Mouse (Mus musculus) ovary, postnatal 36 days (tissue): Measurements from ENCODE around the gene Clpp.
A peak's percentile ranks its signal among the peaks of the same experiment; 100 is the strongest.

Experiments used
- DNase-seq: peaks from one replicate; pipeline ENCODE4 v3.0.0; 2022; ENCODE audit warnings: low spot score, mixed read lengths

Gene Clpp

DNA sequence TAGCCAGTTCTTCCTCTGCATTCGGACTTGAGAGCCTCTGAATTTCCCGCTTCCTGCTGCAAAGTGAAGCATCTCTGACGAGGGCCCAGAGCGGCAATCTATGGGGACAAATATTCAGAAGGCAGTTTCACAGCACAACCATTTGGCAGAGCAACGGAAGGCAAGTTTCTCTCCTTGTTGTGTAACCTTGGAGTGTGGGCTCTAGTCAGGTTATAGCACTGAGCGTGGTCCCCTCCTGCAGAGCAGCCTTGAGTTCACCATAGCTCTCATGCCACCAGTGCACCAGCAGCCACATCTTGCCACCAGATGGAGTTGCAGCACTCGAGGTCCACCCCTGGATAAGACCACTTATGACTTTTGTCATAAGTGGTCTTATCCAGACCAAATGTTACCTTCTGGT is 1.7 kb upstream of the Clpp start:
- DNase-seq, result no peak

DNA sequence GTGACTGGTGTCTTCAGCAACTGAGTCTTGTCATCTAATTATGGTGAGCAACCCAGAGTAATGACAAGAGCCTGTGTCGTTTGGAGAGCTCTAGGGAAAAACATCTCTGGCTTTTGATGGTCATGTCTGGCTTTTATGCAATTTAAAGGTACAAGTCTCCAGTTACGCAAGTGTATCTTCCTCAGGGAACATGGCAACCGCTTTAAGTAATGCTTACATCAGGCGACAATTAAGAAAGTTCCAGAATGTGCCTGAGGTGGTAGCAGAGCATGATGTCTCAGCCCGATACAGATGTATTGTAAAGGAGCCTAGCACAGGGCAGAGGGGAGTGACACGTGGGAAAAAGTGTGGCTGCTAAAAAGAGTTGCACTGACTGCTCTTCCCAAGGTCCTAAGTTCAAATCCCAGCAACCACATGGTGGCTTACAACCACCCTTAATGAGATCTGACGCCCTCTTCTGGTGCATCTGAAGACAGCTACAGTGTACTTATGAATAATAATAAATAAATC is 1.1 kb upstream of the Clpp start:
- no peak for DNase-seq

DNA sequence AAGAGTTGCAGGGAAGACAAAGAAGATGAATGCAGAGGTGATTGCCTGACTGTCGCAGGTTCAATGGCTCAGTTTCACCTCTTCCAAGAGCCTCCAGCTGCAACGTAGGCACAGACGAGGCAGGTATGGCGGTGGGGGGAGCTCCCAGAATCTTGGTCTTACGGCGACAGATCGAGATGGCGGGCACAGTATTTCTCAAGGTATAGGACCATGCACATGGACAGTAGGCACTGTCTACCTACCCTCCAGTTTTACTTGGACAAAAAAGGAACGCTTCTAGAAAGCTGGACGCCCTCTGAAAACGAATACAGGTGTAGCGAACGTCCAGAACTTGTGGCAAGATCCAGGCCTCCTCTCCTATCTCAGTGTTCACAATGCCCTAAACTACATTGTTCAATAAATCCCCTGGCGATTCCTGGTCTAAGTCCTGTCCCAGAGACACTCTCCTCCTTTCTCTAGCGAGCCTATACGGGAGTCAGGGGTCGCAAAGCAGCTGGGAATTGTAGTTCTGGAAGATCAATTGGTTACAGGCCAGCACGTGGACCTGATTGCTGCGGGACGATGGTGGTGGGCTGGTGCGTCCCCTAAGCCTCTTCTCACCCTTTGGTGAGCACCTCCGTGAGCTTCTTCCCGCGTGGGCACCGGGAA is 514 bp upstream of the Clpp start:
- DNase-seq, result no peak

DNA sequence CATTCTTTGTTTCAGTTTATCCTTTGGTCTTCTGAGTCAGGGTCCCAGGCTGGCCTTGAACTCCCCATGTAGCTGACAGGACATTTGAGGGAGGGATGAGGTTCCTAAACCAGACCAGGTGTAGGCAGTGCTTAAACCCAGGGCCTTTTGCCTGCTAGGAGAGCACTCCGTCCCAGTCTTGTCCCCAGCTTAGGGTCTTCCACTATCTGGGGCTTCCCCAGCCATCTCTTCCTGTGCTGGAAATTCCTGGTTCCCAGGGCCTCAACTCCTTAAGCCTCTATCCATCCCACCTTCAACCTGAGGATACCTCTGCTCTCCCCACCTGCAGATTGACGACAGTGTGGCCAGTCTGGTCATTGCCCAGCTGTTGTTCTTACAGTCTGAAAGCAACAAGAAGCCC is 861 bp downstream of the Clpp start:
- no peak for DNase-seq

DNA sequence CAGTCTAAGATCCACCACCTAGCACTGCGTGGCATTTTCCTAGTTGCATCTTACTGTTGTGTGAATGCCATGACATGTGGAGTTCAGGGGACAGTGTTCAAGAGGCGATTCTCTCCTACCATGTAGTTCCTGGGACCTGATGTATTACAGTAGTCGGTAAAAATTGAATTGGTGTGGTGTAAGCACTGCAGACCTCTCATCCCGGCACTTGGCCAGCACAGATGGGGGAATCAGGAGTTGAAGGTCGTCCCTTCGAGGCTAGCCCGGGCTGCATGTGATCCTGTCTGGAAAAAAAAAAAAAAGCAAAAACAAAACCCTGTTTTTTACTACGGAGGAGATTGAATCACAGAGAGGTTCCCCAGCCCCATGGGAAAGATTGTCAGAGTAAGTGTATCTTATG is 4.9 kb downstream of the Clpp start:
- peak; percentile 43 for DNase-seq

DNA sequence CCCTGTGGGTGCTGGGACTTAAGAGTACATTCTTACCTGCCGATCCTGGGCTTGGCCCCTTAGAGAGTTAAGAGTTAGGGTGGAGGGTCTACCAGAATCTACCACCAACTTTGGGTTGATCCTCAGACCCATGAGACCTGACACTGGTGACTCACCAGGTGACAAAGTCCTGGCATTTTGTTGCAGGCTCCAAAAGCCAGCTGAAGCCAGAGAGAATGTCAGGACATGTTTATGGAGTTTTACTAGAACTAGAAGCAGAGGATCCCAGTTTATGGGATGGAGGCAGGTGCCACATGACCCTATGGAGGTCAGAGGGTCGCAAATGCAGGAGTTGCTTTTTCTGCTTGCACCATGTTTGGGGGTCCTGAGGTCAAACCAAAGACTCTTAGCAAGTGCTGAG is 6.4 kb downstream of the Clpp start:
- no peak for DNase-seq

DNA sequence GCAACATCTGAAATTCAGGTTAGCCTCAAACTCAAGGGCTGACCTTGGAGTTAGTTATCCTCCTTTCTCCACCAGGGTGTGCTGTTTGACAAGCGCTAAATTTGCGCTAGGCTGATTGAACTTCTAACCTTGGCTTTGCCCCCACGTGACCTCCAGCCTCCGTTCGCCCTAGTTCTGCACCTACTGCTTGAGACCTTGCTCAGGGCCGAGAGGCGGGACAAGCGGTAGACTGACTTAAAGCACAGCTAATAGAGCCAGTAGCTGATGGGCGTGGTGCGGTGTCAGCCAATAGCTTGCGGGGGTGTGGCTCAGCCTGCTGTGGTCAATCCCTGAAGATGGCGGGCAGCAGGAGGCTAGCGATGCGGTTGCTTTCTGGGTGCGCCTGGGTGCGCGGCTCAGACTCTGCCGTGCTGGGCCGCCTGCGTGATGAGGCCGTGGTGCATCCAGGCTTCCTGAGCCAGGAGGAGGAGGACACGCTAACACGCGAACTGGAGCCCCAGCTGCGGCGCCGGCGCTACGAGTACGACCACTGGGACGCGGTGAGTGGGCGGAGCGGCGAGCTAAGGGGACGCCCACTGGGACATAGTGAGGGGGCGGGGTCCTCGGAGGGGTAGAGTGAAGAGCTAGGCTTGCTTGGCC is 7.0 kb downstream of the Clpp start, which contains the start of gene Alkbh7:
Gene Alkbh7 (plus strand): TSS at position 311 of the 639 bp plus-strand sequence.
- DNase-seq, result peak; percentile 91

DNA sequence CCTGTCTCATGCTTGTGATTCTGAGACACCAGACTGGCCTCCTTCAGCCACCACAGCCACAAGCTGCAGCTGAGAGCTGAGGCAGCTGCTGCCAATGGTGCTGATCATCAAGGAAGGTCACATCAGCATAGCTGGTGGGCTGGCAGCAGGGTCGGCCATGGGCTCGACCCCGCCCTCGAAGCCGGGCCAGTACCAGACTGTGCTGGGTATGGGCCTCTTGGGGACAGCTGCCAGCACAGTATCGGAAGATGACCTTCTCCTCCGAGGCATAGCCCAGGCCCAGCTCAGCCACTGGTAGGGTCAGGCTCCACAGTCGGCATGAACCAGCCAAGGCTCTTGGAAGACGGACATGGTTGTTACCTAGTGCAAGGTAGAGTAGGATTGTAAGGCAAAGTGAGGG is 9.3 kb downstream of the Clpp start:
- peak; percentile 37 for DNase-seq

DNA sequence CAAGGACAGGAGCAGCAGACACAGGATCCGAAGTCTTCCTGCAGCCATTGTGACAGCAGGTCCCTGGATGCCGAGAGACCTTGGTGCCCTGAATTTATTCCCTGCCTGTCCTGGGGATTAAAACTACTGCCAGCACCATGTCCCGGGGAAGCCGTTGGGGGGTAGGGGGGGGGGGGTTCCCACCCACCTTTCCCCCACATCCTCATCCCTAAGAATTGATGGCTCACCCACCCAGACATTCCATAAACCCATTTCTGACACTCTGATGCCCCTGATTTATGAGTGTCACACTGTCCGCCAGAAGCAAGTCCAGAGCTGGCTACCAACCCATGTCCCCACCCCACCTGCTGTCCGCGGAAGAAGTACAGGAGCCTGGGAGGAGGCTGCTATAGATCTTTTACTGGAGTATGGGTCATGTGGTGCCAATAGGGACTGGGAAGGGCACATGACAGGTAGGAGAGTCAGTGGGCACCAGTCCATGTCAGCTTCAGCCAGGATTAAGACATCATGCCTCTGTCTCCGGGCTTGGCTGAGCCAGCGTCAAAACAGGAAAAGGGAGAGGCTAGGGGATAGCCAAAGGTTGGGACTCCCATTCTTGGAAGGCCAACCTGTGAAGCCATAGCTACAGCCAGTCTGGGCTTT is 10.0 kb downstream of the Clpp start, which contains the start of gene Pspn:
Gene Pspn (minus strand): TSS at position 51 of the 642 bp plus-strand sequence.
- DNase-seq, result no peak

DNA sequence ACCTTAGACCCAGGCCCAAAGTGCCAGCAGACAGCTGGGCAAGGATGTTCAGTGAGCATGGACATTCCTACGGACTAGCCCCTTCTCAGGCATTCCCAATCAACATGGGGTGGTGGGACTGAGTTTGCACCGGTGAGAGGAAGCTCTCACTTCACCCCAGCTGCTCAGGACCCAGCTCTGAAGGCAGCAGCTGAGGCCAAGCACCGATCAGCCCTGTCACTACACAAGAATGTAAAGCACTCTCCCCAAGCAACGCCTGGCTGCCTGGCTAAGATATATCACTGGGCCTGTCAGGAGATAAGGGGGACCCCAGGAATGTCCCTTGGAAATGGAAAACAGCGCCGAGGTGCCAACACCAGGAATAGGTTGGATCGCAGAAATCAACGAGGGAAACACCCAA is 11.1 kb downstream of the Clpp start:
- DNase-seq, result no peak

DNA sequence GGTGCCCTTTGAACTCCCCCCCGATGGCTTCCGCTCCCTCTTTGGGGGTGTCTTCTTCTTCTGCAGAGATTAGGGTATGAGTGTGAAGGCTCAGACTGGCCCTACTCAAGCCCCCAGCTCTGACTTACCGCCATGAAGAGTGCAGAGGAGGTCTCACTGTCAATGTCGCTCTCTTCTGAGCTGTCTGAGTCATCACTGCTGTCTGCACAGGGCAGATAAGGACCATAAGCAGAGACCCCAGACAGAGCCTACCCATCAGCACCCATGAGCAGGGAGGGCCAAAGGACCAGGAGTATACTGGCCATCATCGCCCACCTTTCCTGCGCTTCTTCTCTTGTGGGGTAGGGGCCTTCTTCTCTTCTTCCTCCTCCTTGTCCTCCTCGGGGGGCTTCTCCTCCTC is 13.9 kb downstream of the Clpp start:
- DNase-seq, result no peak

DNA sequence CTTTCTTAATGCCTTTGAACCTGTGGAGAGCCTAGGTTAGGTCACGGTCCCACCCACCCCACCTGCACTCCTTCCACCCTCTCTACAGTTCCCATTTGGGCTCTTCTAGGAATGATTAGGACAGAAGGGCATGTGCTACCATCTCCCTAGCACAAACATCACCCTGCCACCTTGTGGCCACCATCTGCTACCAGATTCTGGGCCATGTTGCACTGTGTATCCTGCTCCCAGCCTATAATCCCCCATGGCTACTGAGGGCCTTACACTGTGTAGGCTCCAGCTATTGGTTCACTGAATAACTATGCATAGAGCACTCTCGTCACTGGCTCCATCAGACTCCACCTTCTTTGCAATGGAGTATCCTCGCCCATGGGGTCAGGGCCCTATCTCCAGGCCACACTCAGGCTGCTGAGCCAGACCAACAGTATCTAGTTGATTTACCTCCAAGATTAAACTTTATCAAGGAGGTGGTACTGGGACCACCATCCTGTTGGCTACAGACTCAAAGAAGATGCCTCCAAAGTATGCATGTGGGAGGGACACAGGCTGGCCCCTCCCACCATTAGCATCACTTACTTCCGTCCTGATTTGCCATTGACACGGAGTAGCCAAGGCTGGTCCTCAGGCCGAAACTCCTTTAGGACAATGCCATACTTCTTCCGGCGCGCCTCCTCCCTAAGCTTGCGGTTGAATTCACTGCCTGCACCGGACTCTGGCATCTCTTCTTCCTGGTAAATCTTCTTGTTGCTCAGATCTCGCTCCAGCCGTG is 17.2 kb downstream of the Clpp start:
- DNase-seq, result no peak

DNA sequence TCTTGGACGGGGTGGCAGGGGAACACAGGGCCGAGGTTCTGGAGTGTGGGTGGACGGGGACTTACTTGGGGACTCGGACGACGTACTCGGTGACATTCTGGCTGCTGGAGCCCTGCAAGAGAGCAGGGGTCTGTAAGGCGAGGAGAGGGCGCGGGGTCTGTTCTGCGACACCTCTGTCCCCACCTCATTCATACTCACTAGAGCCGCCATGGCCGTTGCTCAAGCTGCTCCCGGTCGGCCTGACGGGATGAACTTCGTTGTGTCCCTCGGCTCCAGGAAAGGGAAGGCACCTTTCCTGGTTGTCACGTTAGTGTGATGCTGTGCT is 20.8 kb downstream of the Clpp start:
- DNase-seq, result no peak

DNA sequence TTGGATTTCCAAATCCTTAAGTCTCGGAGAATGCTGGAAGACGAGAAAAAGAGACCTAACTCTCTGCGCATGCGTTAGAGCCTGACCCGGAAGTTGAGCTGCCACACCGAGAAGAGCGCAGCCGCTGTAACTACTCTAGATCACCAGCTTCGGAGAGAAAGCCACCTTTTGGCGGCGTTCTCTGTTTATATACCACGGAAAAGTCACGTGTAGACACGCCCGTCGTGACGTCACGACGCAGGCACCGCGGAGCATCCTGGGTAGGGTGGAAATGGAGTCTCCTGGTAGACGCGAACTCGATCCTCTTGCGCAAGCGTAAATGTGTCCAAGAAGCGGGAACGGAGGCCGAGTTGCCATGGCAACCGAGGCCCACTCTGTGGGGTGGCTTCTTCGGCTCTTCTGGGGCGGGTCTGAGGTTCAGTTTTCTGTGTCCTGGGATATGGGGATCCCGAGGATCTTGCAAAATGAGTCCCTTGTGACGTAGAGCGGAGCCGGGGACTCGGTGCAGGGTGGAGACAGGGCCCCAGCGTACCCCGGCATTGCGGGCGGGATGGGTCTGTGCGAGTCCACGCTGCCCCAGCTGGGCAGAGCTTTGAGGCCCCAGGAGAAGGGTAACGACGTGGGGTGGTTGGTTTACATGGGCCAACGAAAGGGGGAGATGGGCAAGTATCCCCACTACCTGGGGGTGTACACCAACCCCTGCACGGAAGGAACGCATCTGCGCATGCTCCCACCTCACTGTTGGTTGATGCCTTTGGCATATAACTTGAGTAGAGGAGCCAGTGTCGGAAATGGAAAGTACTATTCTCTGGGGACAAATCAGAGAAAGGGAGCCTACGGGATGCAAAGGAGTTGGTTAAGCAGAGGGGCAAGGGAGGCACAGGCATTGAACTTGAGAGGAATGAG is 21.4 kb downstream of the Clpp start, which contains the start of the genes Gtf2f1 and Gm17949:
Gene Gtf2f1 (minus strand): TSS at position 53 of the 906 bp plus-strand sequence.
Gene Gm17949 (plus strand): TSS at position 234 of the 906 bp plus-strand sequence.
- peak; percentile 90 for DNase-seq

DNA sequence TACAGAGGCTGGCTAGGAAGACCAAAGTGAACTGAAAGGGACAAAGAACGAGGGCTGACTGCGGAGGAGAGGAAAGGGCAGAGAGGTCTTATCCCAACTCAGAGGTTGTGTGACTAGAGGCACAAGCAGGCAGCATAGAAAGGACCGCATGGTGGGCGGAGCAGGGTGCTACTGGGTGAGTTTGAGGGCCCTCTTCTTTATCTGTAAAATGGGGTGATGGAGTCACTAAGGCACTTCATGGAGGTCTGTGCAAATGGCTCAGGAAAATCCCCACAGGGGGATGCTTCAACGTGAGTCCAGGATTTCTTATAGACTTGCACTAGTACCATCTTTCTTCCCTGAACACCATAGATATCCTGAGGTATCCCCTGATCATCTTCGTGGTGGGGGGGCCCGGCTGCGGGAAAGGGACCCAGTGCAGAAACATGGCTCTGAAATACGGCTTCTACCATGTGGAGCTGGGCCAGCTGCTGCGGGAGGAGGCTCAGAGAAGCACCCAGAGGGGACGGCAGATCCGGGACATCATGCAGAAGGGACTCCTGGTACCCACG is 22.2 kb downstream of the Clpp start:
- DNase-seq, result no peak

DNA sequence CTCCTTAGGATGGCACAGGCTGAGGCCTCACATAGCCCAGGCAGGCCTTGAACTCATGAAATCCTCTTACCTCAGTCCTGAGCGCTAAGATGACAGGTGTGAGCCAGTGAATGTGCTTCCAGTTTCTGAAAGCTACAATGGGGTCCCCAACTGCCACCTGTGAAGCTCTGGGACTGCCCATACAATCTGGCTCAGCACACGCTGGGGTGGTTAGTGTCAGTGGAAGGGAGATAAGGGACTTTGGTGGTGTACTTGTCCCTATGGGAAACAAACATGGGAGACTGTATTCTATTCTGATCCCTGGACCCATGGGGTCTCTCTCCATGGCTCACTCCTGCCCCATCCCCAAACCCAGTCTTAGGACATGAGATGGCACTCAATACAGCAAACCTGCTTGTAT is 29.6 kb downstream of the Clpp start:
- no peak for DNase-seq

DNA sequence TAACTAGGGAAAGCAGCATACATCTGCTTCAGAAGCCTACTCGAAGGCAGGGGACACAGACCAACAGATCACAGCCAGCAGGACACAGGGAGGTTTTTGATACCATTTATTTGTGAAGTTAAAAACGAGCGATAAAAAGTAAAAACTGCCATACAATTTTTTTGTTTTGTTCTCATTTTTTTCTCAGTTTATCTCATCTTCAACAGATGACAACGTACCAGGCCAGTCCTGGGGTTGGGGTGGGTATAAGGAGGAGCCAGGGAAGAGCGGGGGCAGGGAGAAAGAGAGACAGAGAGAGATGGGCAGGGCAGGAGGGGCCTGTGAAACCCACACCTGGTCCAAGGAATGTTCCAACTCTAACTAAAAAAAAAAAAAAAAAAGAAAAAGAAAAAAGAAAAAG is 30.9 kb downstream of the Clpp start:
- no peak for DNase-seq

DNA sequence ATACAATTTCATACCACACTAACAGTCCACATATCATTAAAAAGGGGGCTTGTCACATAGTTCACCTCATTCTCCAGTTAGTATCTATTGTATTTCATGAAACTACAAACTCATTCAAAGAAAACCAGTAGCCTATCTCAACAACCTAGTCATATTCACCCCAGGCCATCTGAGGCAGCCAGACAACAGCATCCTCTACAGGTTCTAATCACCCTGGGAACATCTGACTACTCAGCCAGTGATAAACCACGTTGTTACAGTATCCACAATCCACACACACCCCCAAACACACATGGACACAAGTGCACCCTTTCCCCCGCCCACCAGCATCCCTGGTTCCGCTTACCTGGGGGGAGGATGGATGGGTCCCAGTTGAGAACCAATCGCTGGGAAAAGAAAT is 37.4 kb downstream of the Clpp start:
- no peak for DNase-seq

DNA sequence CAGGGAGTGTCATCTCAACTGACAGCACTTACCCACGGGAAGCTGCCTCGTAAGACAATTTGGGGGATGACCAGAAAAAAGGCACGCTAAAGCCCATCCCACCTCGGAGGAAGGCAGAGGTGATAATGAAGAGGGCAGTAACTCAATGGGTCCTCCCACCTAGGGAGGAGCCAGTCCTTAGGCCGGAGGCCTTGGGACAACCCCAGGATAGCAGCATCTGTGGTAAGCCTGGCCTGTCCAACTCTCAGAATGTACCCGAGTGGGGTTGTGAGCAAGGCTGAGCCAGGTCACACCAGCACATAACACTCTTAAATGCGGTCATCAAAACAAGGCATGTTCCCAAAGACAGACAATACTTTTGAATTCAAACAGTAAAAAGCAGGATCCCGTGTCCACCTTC is 39.6 kb downstream of the Clpp start:
- DNase-seq, result peak; percentile 30

DNA sequence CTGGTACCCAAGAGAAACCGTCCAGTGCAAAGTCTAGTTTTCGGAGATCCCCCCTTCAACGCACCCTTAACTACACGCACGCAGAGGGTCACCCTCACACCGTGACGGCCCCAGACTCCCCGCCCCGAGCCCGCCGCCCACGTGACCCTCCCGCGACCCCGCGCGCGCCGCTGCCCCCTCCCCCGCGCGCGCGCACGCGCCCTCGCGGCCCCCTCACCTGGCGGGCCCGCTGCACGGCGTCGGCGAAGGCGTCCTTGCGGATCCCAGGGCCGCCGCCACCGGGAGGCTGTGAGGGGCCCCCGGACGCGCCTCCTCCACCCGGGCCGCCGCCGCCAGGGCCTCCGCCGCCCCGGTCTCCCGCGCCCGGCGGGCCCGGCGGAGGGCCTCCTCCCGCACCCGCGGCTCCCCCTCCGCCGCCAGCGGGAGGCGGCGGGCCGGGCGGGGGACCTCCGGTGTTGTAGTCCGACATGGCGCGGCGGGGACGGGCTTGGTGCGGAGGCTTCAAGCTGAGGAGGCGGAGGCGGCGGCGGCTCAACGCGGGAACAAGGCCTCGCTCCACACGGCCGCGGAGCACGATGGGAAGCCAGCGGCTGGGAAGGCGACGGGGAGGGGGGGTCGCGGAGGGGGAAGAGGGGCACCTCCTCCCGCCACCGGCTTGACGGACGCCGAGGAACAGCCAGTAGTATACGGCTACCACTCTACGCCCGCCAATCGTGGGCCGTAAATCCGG is 41.0 kb downstream of the Clpp start, which contains the start of gene Khsrp:
Gene Khsrp (minus strand): TSS at position 592 of the 730 bp plus-strand sequence.
- peak; percentile 54 for DNase-seq
